Mouse (Mus musculus) brain, embryonic 14.5 days (tissue): ENCODE results near the gene Rin3. TPM values are rescaled to one million over a fixed set of nuclear protein-coding genes. Genes with fewer than 3 reads are reported as not detected.

Source experiments
- DNase-seq: peaks from one replicate; pipeline ENCODE4 v3.0.0-alpha.2; 2011; ENCODE audit warnings: low read depth
- CTCF ChIP-seq: fragments of 200-500 bp; IDR thresholded peaks from 2 replicates; pipeline ENCODE4 v1.5.1; 2012; ENCODE audit warnings: inconsistent platforms, mild to moderate bottlenecking, moderate library complexity, borderline replicate concordance; ENCODE audit not compliant: insufficient read depth, insufficient read length; ENCODE audit errors: extremely low read depth
- POLR2A ChIP-seq: fragments of 200-500 bp; IDR thresholded peaks from 2 replicates; pipeline ENCODE4 v1.6.1; 2012; ENCODE audit warnings: mild to moderate bottlenecking, inconsistent platforms, borderline replicate concordance; ENCODE audit not compliant: poor library complexity, insufficient read depth, insufficient read length, severe bottlenecking; ENCODE audit errors: extremely low read depth
- polyA plus RNA-seq: library from polyadenylated mRNA; depleted of rRNA; stranded (reverse); fragments of >200 nt; gene quantifications from 2 replicates; pipeline ENCODE4 v1.2.3, GENCODE M21; 2012

Gene Rin3
- polyA plus RNA-seq, 1 experiment: 4.2 TPM

GRCm38 (mm10) chr12:102420168-102420890, 137.5 kb downstream of the Rin3 start:
- no peak for DNase-seq
- TF ChIP-seq POLR2A (no peak), CTCF (no peak)

- no peak for DNase-seq
Measured at GRCm38 (mm10) chr12:102422065-102422464, 139.2 kb downstream of the Rin3 start.

GRCm38 (mm10) chr12:102422623-102423320, 139.9 kb downstream of the Rin3 start:
- no peak for DNase-seq
- TF ChIP-seq CTCF (no peak), POLR2A (no peak)

More at GRCm38 (mm10) chr12:102422065-102422464, 139.2 kb downstream of the Rin3 start:
- TF ChIP-seq CTCF: no peak
- no peak for TF ChIP-seq POLR2A

GRCm38 (mm10) chr12:102423625-102424024, 140.8 kb downstream of the Rin3 start:
- TF ChIP-seq POLR2A (no peak), CTCF (no peak)
- DNase-seq: no peak

- TF ChIP-seq POLR2A (no peak), CTCF (no peak)
- DNase-seq: no peak
Measured at GRCm38 (mm10) chr12:102424456-102424855, 141.6 kb downstream of the Rin3 start.

GRCm38 (mm10) chr12:102425048-102425578, 142.3 kb downstream of the Rin3 start:
- TF ChIP-seq POLR2A (no peak), CTCF (no peak)
- DNase-seq: no peak

GRCm38 (mm10) chr12:102426285-102426684, 143.4 kb downstream of the Rin3 start:
- DNase-seq: no peak
- no peak for TF ChIP-seq POLR2A
- TF ChIP-seq CTCF: no peak

- TF ChIP-seq CTCF (no peak), POLR2A (no peak)
- DNase-seq: no peak
Measured at GRCm38 (mm10) chr12:102429656-102430055, 146.8 kb downstream of the Rin3 start.

- no peak for TF ChIP-seq CTCF
- TF ChIP-seq POLR2A: no peak
- no peak for DNase-seq
Measured at GRCm38 (mm10) chr12:102430228-102430627, 147.4 kb downstream of the Rin3 start.

- no peak for DNase-seq
- TF ChIP-seq CTCF (no peak), POLR2A (no peak)
Measured at GRCm38 (mm10) chr12:102432238-102432637, 149.4 kb downstream of the Rin3 start.

- TF ChIP-seq POLR2A (no peak), CTCF (no peak)
- DNase-seq: no peak
Measured at GRCm38 (mm10) chr12:102434107-102434506, 151.3 kb downstream of the Rin3 start.
